Mouse (Mus musculus) olfactory bulb, adult 2 months (tissue): ENCODE results near the gene Denr. TPM values are rescaled to one million over a fixed set of nuclear protein-coding genes. Genes with fewer than 3 reads are reported as not detected.

Source experiments
- H3K27ac ChIP-seq: fragments of 200-500 bp; 2 replicates; pipeline ENCODE4 v1.5.1; 2012; ENCODE audit warnings: low read depth, low read length; ENCODE audit not compliant: insufficient read depth
- H3K4me1 ChIP-seq: fragments of 200-500 bp; 2 replicates; pipeline ENCODE4 v1.6.1; 2012; ENCODE audit warnings: low read length; ENCODE audit not compliant: control insufficient read depth, insufficient read depth
- H3K4me3 ChIP-seq: fragments of 200-500 bp; 2 replicates; pipeline ENCODE4 v1.5.1; 2012; ENCODE audit warnings: mild to moderate bottlenecking, low read depth, low read length, moderate library complexity; ENCODE audit not compliant: insufficient read depth
- CTCF ChIP-seq: fragments of 200-500 bp; IDR thresholded peaks from 2 replicates; pipeline ENCODE4 v1.5.1; 2012; ENCODE audit warnings: low read depth, mild to moderate bottlenecking, low read length, moderate library complexity; ENCODE audit not compliant: insufficient read depth
- POLR2A ChIP-seq: fragments of 200-500 bp; IDR thresholded peaks from 2 replicates; pipeline ENCODE4 v1.6.1; 2012; ENCODE audit warnings: mild to moderate bottlenecking, low read depth, low read length, moderate library complexity; ENCODE audit not compliant: insufficient read depth
- WGBS: fragments of 180-500 bp; shearing (Covaris S2); methylation state at CpG from one replicate; pipeline ENCODE4 v1.1.7; 2018; 5-methylcytosine and 5-hydroxymethylcytosine counted together
- polyA plus RNA-seq: library from polyadenylated mRNA; stranded (reverse); fragments of >200 nt; gene quantifications from 2 replicates; pipeline ENCODE4 v1.2.4, GENCODE M21; 2012; ENCODE audit warnings: low replicate concordance; ENCODE audit not compliant: missing spikeins, insufficient read depth, insufficient read length

The Denr gene
- polyA plus RNA-seq, 1 experiment = not detected

- 73% methylated on average over 12 of the region's 12 CpGs for WGBS
- Histone ChIP-seq H3K4me1 (no peaks in the 10 kb centered on the region), H3K4me3 (no peak within 1 kb of the TSS), H3K27ac (no peak within 1 kb of the TSS)
- TF ChIP-seq CTCF (no peak), POLR2A (no peak)
Observed at GRCm38 (mm10) chr5:123879928-123880327, 27.0 kb upstream of the Denr start, which contains the start of gene Hcar1. Hcar1 (minus strand) TSS chr5:123880020.

GRCm38 (mm10) chr5:123880778-123881177, 26.2 kb upstream of the Denr start:
- no peak overlapping the region for H3K4me3 ChIP-seq
- TF ChIP-seq CTCF = no peak
- no peak for TF ChIP-seq POLR2A
- 77% methylated on average over 14 of the region's 14 CpGs for WGBS
- no peaks in the 10 kb centered on the region for H3K4me1 ChIP-seq
- H3K27ac ChIP-seq = no peak overlapping the region

- H3K27ac ChIP-seq = no peak overlapping the region
- no peak overlapping the region for H3K4me3 ChIP-seq
- TF ChIP-seq CTCF (no peak), POLR2A (no peak)
- H3K4me1 ChIP-seq = no peaks in the 10 kb centered on the region
- WGBS = 60% methylated on average over 7 of the region's 7 CpGs
Observed at GRCm38 (mm10) chr5:123883891-123884290, 23.1 kb upstream of the Denr start.

DNA sequence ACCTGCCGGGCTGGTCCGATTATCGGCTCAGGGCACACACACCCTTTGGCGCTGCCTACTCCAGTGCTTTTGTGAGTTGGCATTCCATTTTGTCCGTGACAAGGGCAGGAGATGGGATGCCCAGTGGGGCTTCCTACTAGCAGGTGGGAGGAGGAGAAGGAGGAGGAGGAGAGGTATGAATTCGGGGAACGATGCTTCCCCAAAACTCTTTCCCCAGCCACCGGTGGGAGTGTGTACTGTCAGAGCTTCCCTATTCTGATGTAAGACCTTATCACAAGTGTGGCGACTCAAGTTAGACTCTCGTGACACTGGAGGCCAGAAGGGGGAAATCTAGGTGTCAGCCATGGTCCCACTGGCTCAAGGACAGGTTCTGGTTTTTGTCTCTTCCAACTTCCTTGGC, 22.6 kb upstream of the Denr start:
- TF ChIP-seq POLR2A = no peak
- TF ChIP-seq CTCF = no peak
- Histone ChIP-seq H3K27ac (no peak overlapping the region), H3K4me3 (no peak overlapping the region), H3K4me1 (no peaks in the 10 kb centered on the region)
- 70% methylated on average over 10 of the region's 10 CpGs for WGBS

DNA sequence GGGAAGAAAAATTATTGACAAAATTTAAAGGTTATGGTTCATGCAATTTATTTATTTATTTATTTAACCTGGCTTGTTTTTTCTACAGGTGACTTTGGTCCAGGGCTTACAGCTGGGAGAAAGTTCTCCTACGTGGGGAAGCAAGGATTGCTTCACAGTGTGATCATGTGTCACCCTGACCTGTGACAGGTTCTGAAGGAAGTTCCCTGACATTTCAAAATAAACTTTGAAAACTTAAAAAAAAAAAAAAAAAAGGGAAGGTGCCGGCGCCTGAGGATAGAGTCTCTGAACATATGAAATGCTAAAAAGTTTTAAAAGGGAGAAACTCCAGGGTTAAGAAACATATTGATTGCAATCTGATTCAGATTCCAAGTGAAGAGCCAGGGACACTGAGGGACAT, 20.6 kb upstream of the Denr start:
- Histone ChIP-seq H3K27ac (no peak overlapping the region), H3K4me3 (no peak overlapping the region), H3K4me1 (no peaks in the 10 kb centered on the region)
- TF ChIP-seq POLR2A (no peak), CTCF (no peak)
- WGBS = 86% methylated on average over 3 of the region's 3 CpGs

DNA sequence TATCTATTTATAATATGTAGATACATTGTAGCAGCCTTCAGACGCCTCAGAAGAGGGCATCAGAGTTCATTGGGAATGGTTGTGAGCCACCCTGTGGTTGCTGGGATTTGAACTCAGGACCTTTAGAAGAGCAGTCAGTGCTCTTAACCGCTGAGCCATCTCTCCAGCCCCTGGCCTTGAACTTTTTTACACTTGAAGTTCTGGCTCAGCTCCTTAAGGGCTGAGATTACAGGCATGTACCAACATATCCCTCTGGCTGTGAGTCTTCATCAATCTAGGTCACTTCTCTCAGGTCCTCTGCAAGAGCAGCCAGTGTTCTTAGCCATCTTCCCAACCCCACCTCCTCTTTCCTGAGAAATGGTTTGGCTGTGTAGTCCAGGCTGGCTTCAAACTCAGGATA, 16.7 kb upstream of the Denr start:
- TF ChIP-seq POLR2A (no peak), CTCF (no peak)
- no peak overlapping the region for H3K4me3 ChIP-seq
- WGBS = 76% methylated on average over 2 of the region's 2 CpGs

GRCm38 (mm10) chr5:123890987-123891386, 16.0 kb upstream of the Denr start:
- no peak for TF ChIP-seq CTCF
- no peak for TF ChIP-seq POLR2A
- Histone ChIP-seq H3K27ac (no peak overlapping the region), H3K4me3 (no peak overlapping the region), H3K4me1 (peaks cover 2% of the 10 kb centered on the region; the same call in 1 of the 2 replicates)
- WGBS = 82% methylated on average over 5 of the region's 5 CpGs

More for the DNA sequence above, 16.7 kb upstream of the Denr start:
- Histone ChIP-seq H3K27ac (no peak overlapping the region), H3K4me1 (peaks cover 2% of the 10 kb centered on the region; the same call in 1 of the 2 replicates)

GRCm38 (mm10) chr5:123891669-123892068, 15.3 kb upstream of the Denr start:
- Histone ChIP-seq H3K4me1 (peaks cover 2% of the 10 kb centered on the region; the same call in 1 of the 2 replicates), H3K27ac (no peak overlapping the region), H3K4me3 (no peak overlapping the region)
- TF ChIP-seq POLR2A = no peak
- TF ChIP-seq CTCF = no peak
- 46% methylated on average over 6 of the region's 6 CpGs for WGBS

- peaks cover 9% of the 10 kb centered on the region for H3K4me1 ChIP-seq
- TF ChIP-seq CTCF (no peak), POLR2A (no peak)
- 93% methylated on average over 5 of the region's 5 CpGs for whole genome bisulfite sequencing
- no peak overlapping the region for H3K27ac ChIP-seq
- no peak overlapping the region for H3K4me3 ChIP-seq
Observed at GRCm38 (mm10) chr5:123893520-123893919, 13.5 kb upstream of the Denr start.

GRCm38 (mm10) chr5:123896395-123896794, 10.6 kb upstream of the Denr start:
- H3K4me1 ChIP-seq = peaks cover 9% of the 10 kb centered on the region
- no peak overlapping the region for H3K4me3 ChIP-seq
- TF ChIP-seq POLR2A (no peak), CTCF (no peak)
- WGBS = 88% methylated on average over 11 of the region's 11 CpGs
- no peak overlapping the region for H3K27ac ChIP-seq
